Mouse (Mus musculus): ENCODE measurements around the gene Tmem234.

Tmem234 gene

DNA sequence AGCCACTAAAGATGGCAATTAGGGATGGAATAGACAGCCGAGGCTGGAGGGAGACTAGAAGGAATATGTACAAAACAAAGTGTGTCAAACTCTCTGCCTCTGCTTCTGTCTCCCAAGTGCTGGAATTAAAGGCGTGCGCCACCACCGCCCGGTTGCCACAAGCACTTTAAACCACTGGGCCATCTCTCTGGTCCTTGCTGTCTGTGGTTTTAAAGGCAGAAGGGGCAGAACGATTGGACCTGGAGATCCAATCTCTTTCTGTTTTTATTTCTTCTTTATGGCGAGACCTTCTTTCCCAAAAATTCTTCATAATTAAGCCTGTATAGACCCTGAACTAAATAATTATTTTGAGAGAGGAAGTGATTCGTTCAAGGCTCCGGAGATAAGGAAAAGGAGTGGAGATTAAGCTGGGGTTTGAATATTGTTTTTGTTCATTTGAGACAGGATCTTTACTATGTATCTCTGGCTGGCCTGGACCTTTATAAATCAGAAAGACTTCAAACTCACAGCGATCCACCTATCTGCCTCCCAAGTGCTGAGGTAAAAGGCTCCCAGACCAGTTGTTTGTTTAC is 72.5 kb downstream of the Tmem234 start:
- no peak for DNase-seq (ENCODE audit: low spot score)
